Mouse (Mus musculus) limb, embryonic 14.5 days (tissue): ENCODE measurements around the gene Ggcx. TPM values are rescaled to one million over a fixed set of nuclear protein-coding genes. Genes with fewer than 3 reads are reported as not detected.

Experiments
- ATAC-seq: fragments of 200-750 bp; cut with Nextera tagmentation; 2 replicates; pipeline ENCODE4 v1.8.0; 2017; ENCODE audit warnings: low read depth, moderate number of reproducible peaks, moderate TSS enrichment; ENCODE audit not compliant: low FRiP score
- DNase-seq: peaks from one replicate; pipeline ENCODE4 v3.0.0-alpha.2; 2015; ENCODE audit warnings: low spot score
- H3K27ac ChIP-seq: fragments of 300-500 bp; sonication (generic); replicated peaks from 2 replicates; pipeline ENCODE4 v1.5.1; 2014; ENCODE audit warnings: low read depth, mild to moderate bottlenecking, low read length, moderate library complexity, mixed read lengths
- H3K27me3 ChIP-seq: fragments of 300-500 bp; sonication (generic); 2 replicates; pipeline ENCODE4 v1.6.1; 2014; ENCODE audit warnings: low read length, mixed read lengths; ENCODE audit not compliant: control insufficient read depth, insufficient read depth
- H3K36me3 ChIP-seq: fragments of 300-500 bp; sonication (generic); 2 replicates; pipeline ENCODE4 v1.6.1; 2014; ENCODE audit warnings: mild to moderate bottlenecking, low read length, moderate library complexity, mixed read lengths; ENCODE audit not compliant: control insufficient read depth, insufficient read depth
- H3K4me1 ChIP-seq: fragments of 300-500 bp; sonication (generic); 2 replicates; pipeline ENCODE4 v1.6.1; 2014; ENCODE audit warnings: antibody characterized with exemption, low read length, mixed read lengths; ENCODE audit not compliant: control insufficient read depth, insufficient read depth
- H3K4me2 ChIP-seq: fragments of 300-500 bp; sonication (generic); replicated peaks from 2 replicates; pipeline ENCODE4 v1.6.1; 2014; ENCODE audit warnings: low read depth, mild to moderate bottlenecking, low read length, moderate library complexity; ENCODE audit not compliant: severe bottlenecking
- H3K4me3 ChIP-seq: fragments of 300-500 bp; sonication (generic); replicated peaks from 2 replicates; pipeline ENCODE4 v1.5.1; 2014; ENCODE audit warnings: low read length
- H3K9ac ChIP-seq: fragments of 300-500 bp; sonication (generic); 2 replicates; pipeline ENCODE4 v1.6.1; 2014; ENCODE audit warnings: mild to moderate bottlenecking, low read depth, low read length, moderate library complexity; ENCODE audit not compliant: severe bottlenecking
- H3K9me3 ChIP-seq: fragments of 300-500 bp; sonication (generic); 2 replicates; pipeline ENCODE4 v1.6.1; 2016; ENCODE audit warnings: low read length; ENCODE audit not compliant: control insufficient read depth
- POLR2A ChIP-seq: fragments of 200-500 bp; IDR thresholded peaks from 2 replicates; pipeline ENCODE4 v1.8.0; 2012; ENCODE audit warnings: inconsistent platforms, mild to moderate bottlenecking, moderate library complexity, borderline replicate concordance; ENCODE audit not compliant: insufficient read depth, insufficient read length; ENCODE audit errors: extremely low read depth
- WGBS: fragments of 180-500 bp; shearing (Covaris S2); extraction: QIAGEN DNeasy Blood & Tissue Kit; methylation state at CpG from one replicate; pipeline ENCODE4 v1.1.7; 2014; 5-methylcytosine and 5-hydroxymethylcytosine counted together
- polyA plus RNA-seq, 2 experiments: library from polyadenylated mRNA; depleted of rRNA in 1 of 2; stranded (reverse) in 1 of 2; unstranded in 1 of 2; fragments of >200 nt; fragmentation: Nextera tagmentation in 1 of 2; extraction: Ambion mirVana in 1 of 2; gene quantifications; 2 replicates each; pipeline versions ENCODE4 v1.2.1 to v1.2.3; 2012 to 2014

Gene Ggcx
- polyA plus RNA-seq, 2 experiments, result 15.3 to 44.9 TPM

DNA sequence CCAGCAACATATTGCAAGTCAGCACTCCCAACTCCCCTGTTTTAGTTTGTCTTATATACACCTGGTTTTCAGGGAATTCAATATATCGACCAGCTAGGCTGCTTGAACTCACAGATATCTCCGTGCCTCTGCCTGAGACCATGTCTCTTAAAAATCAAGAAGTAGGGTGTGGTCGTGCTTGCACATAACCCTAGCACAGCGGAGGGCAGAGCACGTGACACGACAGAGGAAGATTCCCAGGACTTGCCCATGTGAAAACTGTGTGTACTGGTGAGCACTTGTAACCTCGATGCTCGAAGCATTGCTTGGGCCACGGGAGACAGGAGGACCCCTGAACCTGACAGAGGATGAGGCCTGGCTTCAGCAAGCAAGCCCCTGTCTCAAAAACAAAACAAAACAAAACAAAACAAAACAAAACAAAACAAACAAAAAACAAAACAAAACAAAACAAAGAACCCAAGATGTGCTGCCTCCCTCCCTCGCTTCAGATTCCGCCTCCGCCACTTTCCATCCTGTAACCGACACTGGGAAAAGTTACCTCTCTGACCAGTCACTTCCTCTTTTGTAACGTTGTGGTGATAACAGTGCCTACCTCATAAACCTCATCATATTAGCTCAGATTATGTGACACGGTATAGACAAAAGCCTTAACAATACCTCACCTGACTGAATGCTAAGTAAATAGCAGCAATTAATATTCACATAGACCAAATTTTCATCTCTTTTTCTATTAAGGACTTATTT lies 39.1 kb upstream of the Ggcx start:
- Histone ChIP-seq H3K4me3 (no peak overlapping the region), H3K27ac (no peak overlapping the region), H3K4me1 (no peaks in the 10 kb centered on the region), H3K27me3 (no peaks in the 10 kb centered on the region), H3K9me3 (no peaks in the 10 kb centered on the region), H3K4me2 (no peak overlapping the region), H3K36me3 (no peaks in the 10 kb centered on the region), H3K9ac (no peak overlapping the region)
- 80% methylated on average over 15 of the region's 15 CpGs for WGBS
- no peak for ATAC-seq
- DNase-seq, result no peak
- no peak for TF ChIP-seq POLR2A

GRCm38 (mm10) chr6:72378510-72379234 lies 35.4 kb upstream of the Ggcx start:
- DNase-seq (no peak), ATAC-seq (no peak)
- H3K4me2 ChIP-seq, result no peak overlapping the region
- 0 out of 2 replicates have a peak overlapping the region, but pooled peaks have one; percentile 9 for H3K4me3 ChIP-seq
- no peak overlapping the region for H3K9ac ChIP-seq
- 87% methylated on average over 8 of the region's 8 CpGs for WGBS
- TF ChIP-seq POLR2A, result no peak
- no peaks in the 10 kb centered on the region for H3K36me3 ChIP-seq
- no peaks in the 10 kb centered on the region for H3K9me3 ChIP-seq
- no peaks in the 10 kb centered on the region for H3K27me3 ChIP-seq
- no peaks in the 10 kb centered on the region for H3K4me1 ChIP-seq
- H3K27ac ChIP-seq, result no peak overlapping the region

DNA sequence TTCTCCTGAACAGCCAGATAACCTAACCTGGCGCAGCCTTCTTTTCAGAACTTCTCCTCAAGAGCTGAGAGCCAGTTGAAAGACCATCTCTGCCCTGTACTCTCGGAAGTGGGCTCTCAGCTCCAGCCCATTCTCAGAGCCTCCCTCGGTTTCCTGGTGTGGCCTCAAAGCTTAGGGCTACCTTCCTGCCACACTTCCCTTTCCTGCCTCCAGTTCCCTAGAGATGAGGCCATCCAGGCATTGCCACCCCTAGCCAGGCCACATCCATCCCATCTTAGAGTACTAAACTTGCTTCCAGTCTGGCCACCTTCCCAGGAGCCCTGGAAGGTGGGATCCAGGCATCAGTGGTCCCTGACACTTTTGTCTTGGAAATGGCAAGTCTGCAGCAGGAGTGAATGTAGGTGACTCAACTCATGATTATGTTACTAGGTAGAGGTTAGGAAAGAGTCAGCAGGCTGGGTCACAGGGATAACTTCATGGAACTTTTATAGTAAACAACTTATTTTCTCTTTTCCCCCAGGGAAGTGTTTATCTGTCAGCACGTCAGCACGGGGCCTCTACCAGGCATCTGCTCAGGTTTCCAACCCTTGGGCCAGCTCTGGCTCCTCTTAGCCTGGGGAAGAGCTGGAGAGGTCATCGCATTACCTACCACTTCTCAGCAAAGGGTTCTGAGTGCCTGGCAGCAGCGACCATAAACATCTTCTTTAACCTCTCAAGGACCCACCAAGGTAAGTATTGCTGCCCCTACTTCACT lies 34.6 kb upstream of the Ggcx start:
- WGBS, result 35% methylated on average over 7 of the region's 7 CpGs

GRCm38 (mm10) chr6:72380131-72380770 lies 33.9 kb upstream of the Ggcx start, which contains the start of gene Vamp5:
Gene Vamp5, minus strand, starts transcription at chr6:72380468.
- no peak for TF ChIP-seq POLR2A
- no peaks in the 10 kb centered on the region for H3K27me3 ChIP-seq
- H3K36me3 ChIP-seq, result peaks cover 11% of the 10 kb centered on the region
- peak within 1 kb of the TSS; percentile 49 for H3K4me3 ChIP-seq
- peak within 1 kb of the TSS; percentile 66 for H3K9ac ChIP-seq
- 1% methylated on average over 48 of the region's 49 CpGs for WGBS
- peak; percentile 78 for ATAC-seq
- no peak within 1 kb of the TSS for H3K27ac ChIP-seq
- DNase-seq, result peak; percentile 40
- no peaks in the 10 kb centered on the region for H3K9me3 ChIP-seq
- H3K4me2 ChIP-seq, result peak within 1 kb of the TSS; percentile 75
- H3K4me1 ChIP-seq, result no peaks in the 10 kb centered on the region

More for the DNA sequence above, 34.6 kb upstream of the Ggcx start:
- ATAC-seq, result peak; percentile 1; the same call in 1 of the 2 replicates
- Histone ChIP-seq H3K27ac (no peak overlapping the region), H3K9ac (peak overlapping the region; percentile 66; the same call in 1 of the 2 replicates), H3K4me1 (no peaks in the 10 kb centered on the region), H3K4me3 (peak overlapping the region; percentile 49), H3K36me3 (peaks cover 4% of the 10 kb centered on the region; the same call in 1 of the 2 replicates), H3K27me3 (no peaks in the 10 kb centered on the region), H3K9me3 (no peaks in the 10 kb centered on the region), H3K4me2 (peak overlapping the region; percentile 75)
- DNase-seq, result no peak
- no peak for TF ChIP-seq POLR2A
